Mouse (Mus musculus) fat pad, adult 2 months (tissue): ENCODE results near the gene Nelfb.
A peak's percentile ranks its signal among the peaks of the same experiment; 100 is the strongest.
"Not testable (repeated sequence)": the region's sequence is repeated elsewhere in the genome, so short reads cannot be mapped to it uniquely, and the experiment has no call there.

Experiments used
- DNase-seq: peaks from one replicate; pipeline ENCODE4 v3.0.0-alpha.2; 2011; ENCODE audit warnings: low read depth, low spot score; ENCODE audit errors: extremely low read depth

Nelfb gene

DNA sequence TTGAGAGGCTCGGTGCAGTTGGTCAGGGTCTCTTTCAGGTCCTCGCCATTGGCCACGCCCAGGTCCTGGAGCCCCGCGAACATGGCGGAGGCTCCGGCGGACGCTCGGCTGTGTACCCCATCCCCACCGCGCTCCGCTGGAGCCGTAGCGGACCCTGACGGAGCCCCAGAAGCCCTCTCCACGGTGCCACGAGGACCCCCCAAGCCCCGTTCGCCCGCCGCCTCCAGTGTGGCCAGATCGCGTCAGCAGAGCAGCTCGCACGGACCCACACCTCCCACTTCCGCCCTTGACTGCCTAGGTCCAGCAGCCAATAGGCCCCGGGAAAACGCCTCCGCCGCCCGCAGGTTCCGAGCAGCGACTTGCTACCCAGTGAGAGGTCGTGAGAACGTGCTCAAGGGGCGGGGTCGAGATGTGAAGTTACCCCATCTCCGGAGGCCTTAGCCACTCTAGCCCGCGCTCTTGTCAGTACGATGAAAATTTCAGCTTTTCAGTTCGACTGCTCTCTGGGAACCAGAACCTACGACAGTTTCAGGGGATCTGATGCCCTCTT lies at the start of gene Nelfb:
Gene Nelfb, minus strand, starts transcription at position 369 of the 550 bp plus-strand sequence.
- DNase-seq: no peak

GRCm38 (mm10) chr2:25258887-25259286 lies 47.6 kb upstream of the Nelfb start:
- no peak for DNase-seq

- not testable (repeated sequence) for DNase-seq
Observed at GRCm38 (mm10) chr2:25257250-25257649, 46.0 kb upstream of the Nelfb start.

GRCm38 (mm10) chr2:25256443-25257109 lies 45.3 kb upstream of the Nelfb start:
- DNase-seq: not testable (repeated sequence)

- DNase-seq: no peak
Observed at GRCm38 (mm10) chr2:25255284-25255779, 44.0 kb upstream of the Nelfb start, which contains the start of gene Tmem203. Gene Tmem203 (plus strand): TSS chr2:25255439.

- DNase-seq: no peak
Observed at GRCm38 (mm10) chr2:25252331-25252730, 41.0 kb upstream of the Nelfb start.

DNA sequence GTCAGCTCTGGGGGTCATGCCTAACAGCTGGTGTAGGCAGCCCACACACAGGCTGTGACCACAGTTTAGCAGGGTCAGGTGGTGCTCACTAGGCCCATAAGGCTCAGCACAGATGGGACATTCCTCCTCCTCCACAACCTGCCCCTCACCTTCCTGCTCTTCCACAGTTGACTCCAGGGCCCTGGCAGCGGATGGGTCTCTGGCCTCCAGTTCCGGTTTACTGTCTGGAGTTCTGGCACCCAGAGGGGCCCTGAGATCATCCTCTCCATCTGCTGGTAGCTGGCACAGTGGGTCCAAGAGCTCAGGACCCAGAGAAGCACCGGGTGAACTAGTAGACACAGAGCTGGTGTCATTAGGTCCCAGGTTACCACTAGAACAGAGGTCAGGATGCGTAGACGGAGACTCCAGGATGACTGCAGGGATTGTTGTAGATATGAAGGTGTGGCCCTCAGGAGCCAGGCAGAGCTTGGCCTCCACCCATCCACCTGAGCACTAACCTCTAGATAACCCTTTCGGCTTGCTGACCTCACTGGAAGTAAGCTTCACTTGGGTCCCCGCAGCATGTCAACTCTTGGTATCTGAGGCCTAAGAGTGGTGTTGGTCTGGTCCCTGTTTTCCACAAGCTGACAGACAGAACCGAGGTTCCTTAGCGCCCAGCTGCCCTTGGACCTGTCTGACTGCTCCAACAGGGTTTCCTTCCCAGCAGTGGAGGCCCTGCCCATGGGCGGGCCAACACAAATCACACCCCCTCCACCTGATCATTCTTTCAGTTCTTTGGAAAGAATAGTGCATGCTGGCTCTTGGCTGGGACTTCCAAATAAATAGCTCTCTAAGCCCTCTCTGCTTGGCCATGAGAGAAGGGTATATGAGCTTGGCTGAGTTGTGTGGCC lies 35.1 kb upstream of the Nelfb start, which contains the start of gene AL732309.1:
Gene AL732309.1, minus strand, starts transcription at position 681 of the 890 bp plus-strand sequence.
- DNase-seq: no peak

DNA sequence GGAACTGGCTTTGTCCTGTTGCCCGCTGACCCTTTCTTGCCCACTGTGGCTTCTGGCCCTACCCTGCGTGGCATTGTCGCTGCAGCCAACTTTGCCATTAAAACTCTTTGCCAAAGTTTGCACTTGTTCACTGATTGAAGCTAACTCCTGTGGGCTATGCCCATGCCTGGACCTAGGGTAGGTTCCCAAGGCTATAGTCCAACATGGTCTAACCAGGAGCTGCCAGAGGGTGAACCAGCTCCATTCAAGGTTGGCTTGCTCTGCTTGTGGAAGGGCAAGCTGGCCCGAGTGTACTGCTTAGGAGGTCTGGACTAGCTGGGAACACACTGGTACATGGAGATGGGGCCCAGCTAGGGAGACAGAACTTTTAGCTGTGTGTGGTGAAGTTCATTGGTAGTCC lies 32.9 kb upstream of the Nelfb start:
- DNase-seq: no peak

GRCm38 (mm10) chr2:25243342-25243741 lies 32.1 kb upstream of the Nelfb start:
- no peak for DNase-seq

- no peak for DNase-seq
Observed at GRCm38 (mm10) chr2:25242101-25242506, 30.8 kb upstream of the Nelfb start, which contains the start of the genes Rnf208 and Cysrt1. Gene Rnf208 (plus strand): TSS chr2:25242255. Gene Cysrt1 (minus strand): TSS chr2:25242452.

DNA sequence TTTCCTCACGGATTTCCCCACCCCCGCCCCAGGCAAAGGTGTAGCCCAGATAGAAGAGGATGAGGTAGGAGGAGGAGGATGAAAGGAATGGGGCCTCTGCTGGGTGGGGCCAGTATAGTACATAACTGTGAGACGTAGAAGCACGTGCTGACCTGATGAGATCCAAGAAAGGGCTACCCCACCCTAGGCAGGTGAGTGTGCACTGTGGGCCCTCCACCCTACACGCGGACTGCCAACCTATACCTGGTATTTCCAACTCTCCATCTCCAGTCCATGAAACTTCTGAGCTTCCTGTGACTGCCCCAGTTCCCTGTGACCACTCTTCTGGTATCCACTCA lies 30.1 kb upstream of the Nelfb start:
- no peak for DNase-seq

DNA sequence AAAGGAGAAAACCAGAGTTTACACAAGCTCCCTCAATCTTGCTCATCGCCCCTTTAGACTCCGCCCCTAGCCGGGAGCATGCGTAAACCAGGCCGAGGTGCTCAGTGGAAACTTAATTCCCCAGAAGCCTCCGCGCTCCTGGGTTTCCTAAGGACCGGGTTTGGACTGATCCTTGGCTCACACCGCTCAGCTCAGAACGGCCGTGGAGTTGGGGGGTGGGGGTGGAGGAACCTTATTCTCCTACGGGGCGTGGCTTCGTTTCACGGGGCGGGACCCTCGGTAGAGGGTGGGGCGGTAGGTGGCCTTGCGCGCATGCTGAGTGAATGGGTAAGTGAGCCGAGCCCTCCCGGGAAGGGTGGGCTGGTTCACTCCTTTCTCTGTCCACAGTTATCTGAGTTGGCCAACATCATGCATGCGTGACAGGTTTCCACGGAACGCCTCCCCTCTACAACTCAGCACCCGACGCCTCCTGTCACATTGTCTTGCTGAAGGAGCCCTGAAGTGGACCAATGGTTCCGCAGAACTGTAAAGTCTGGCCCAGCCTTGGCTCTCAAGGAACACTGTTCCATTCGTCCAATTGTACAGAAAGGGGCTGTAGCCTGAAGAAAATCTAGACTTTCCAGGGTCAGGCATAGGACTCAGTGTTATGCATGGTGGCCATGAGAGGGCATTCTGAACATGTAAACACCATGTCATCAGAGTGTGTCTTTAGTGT lies 29.6 kb upstream of the Nelfb start:
- no peak for DNase-seq

GRCm38 (mm10) chr2:25240310-25240709 lies 29.0 kb upstream of the Nelfb start:
- DNase-seq: no peak

- no peak for DNase-seq
Observed at GRCm38 (mm10) chr2:25239766-25240165, 28.5 kb upstream of the Nelfb start.

DNA sequence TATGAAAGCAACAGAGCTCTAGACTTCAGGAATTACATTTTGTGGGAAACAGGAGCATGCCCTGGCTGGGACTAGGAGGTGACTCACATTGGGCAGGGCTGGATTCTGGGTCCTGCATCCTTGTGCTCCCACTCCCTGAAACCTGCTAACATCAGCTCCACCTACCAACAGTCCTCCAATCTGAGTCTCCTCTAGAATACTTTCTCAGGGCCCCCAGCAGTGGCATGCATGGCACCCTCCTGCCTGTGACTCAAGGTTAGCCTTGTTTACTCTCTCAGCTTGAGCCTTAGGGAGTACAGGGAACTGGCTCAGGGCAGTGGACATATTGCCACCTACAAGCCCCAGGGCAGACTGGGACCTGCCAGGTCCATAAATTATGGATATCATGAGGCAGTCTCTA lies 26.8 kb upstream of the Nelfb start:
- DNase-seq: no peak

DNA sequence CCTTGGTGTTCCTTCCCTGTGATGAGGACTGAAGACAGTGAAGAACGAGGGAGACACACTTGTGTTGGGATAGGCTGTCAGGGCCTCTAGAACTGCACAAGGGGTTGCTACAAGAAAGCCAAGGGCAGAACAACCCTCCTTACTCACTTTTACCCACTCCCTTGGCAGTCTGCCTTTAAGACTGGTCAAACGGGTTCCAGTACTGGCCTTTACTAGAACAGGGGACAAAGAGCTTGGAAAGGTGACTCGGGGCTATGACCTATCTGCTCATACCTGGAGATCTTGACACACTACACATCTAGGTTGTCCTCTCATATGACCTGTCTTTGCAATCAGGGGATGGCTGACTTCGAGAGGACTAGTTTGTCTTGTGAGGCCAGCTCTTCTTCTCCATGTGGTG lies 26.2 kb upstream of the Nelfb start:
- DNase-seq: peak; percentile 77

- no peak for DNase-seq
Observed at GRCm38 (mm10) chr2:25236614-25237013, 25.3 kb upstream of the Nelfb start, which contains the start of gene Rnf224. Gene Rnf224 (minus strand): TSS chr2:25236787.

DNA sequence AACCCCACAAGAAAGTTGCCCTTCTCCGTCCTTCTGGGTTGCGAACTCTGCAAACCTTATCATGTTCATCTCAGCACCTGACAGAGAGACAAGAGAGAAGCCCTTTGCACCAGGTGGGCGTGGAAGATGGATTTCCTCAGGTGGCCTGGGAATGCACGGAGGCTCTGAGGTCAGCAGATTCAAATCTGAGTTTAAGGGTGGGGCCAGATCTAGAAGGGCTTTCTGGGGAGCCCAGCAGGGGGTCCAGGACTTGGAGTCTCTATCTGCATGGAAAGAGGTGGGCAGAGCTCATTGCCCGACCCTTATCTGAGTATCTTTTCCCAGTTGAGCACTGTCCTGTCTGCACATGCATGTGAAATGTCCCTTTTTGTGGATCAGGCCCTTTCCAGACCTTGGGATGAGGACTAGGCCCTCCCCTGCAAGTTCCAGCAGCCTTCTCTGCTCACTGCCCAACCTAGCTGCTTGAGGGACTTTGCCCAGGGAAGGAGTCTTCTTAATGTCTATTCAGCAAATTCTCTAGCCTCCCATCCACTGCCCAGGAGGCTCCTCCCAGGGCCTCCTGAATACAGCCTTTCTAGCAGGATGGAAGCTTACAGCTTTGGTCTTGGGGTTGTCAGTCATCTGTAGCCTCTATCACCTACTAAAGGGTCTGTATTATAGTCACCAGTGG lies 23.4 kb upstream of the Nelfb start:
- no peak for DNase-seq

DNA sequence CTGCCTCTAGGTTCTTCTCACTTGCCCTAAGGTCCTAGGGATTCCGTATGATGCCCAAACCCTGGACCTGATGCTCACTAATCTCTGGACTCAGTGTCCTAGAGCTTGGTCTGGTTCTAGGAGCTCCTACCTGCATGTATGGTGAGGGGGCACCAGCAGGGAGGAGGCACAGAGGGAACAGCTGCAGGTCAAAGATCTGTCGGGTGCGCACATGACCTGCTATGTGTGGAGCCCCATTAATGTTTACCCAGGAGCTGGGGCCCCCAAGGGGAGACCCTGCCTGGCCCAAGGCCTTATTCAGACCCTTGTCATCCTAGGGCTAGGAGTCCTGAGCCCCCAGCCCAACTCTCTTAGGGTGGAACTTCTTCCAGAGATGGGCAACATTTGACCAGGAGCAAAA lies 22.8 kb upstream of the Nelfb start, which contains the start of gene Slc34a3:
Gene Slc34a3, minus strand, starts transcription at position 315 of the 400 bp plus-strand sequence.
- DNase-seq: no peak

DNA sequence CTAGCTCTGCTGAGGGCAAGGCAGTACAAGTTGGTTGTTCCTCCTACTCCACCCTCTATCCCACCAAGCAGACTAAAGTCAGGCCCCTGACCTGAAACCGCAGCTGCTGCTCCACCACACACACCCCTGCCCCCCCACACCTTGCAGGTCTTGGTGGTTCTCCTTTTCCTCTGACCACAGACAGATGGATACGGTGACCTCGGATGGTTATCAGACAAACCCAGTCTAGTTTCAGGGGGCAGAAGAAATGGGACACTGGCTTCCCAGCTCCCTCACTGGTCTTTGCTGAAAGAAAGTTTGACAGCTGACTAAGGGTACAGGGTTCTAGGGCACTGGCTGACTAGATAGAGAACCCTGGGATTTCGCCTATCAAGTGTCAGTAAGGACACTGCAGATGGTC lies 22.1 kb upstream of the Nelfb start:
- no peak for DNase-seq
